Mouse (Mus musculus) heart, embryonic 13.5 days (tissue): Measurements from ENCODE around the gene Tnfrsf8. TPM values are rescaled to one million over a fixed set of nuclear protein-coding genes. Genes with fewer than 3 reads are reported as not detected.

Source experiments
- ATAC-seq: fragments of 200-750 bp; cut with Nextera tagmentation; 2 replicates; pipeline ENCODE4 v1.8.0; 2017; ENCODE audit warnings: moderate TSS enrichment; ENCODE audit not compliant: insufficient number of reproducible peaks, low FRiP score, low TSS enrichment; ENCODE audit errors: extremely low read depth
- H3K27ac ChIP-seq: fragments of 300-500 bp; sonication (generic); replicated peaks from 2 replicates; pipeline ENCODE4 v1.5.1; 2015; ENCODE audit warnings: moderate library complexity, mild to moderate bottlenecking, inconsistent platforms
- H3K27me3 ChIP-seq: fragments of 300-500 bp; sonication (generic); replicated peaks from 2 replicates; pipeline ENCODE4 v1.6.1; 2015; ENCODE audit warnings: mild to moderate bottlenecking, inconsistent platforms
- H3K36me3 ChIP-seq: fragments of 300-500 bp; sonication (generic); 2 replicates; pipeline ENCODE4 v1.6.1; 2015; ENCODE audit warnings: mild to moderate bottlenecking, inconsistent platforms
- H3K4me1 ChIP-seq: fragments of 300-500 bp; sonication (generic); 2 replicates; pipeline ENCODE4 v1.6.1; 2015; ENCODE audit warnings: inconsistent platforms
- H3K4me2 ChIP-seq: fragments of 300-500 bp; sonication (generic); 2 replicates; pipeline ENCODE4 v1.6.1; 2015; ENCODE audit warnings: inconsistent platforms, mild to moderate bottlenecking, moderate library complexity
- H3K4me3 ChIP-seq: fragments of 300-500 bp; sonication (generic); 2 replicates; pipeline ENCODE4 v1.5.1; 2015; ENCODE audit warnings: moderate library complexity, mild to moderate bottlenecking, inconsistent platforms
- H3K9ac ChIP-seq: fragments of 300-500 bp; sonication (generic); 2 replicates; pipeline ENCODE4 v1.6.1; 2015; ENCODE audit warnings: inconsistent platforms, mild to moderate bottlenecking, moderate library complexity
- H3K9me3 ChIP-seq: fragments of 300-500 bp; sonication (generic); 2 replicates; pipeline ENCODE4 v1.6.1; 2016; ENCODE audit warnings: inconsistent platforms
- WGBS: fragments of 180-500 bp; shearing (Covaris S2); methylation state at CpG from one replicate; pipeline ENCODE4 v1.1.7; 2015; ENCODE audit warnings: mixed read lengths; 5-methylcytosine and 5-hydroxymethylcytosine counted together
- polyA plus RNA-seq: library from polyadenylated mRNA; unstranded; fragments of >200 nt; fragmentation: Nextera tagmentation; extraction: Ambion mirVana; gene quantifications from 2 replicates; pipeline ENCODE4 v1.2.1, GENCODE M21; 2015

The Tnfrsf8 gene
- polyA plus RNA-seq, 1 experiment from 2014 or later: 0.07 TPM

- H3K9me3 ChIP-seq: no peaks in the 10 kb centered on the region
- 61% methylated on average over 3 of the region's 3 CpGs for WGBS
- H3K4me2 ChIP-seq: no peak overlapping the region
- no peaks in the 10 kb centered on the region for H3K4me1 ChIP-seq
- no peak overlapping the region for H3K27ac ChIP-seq
- H3K9ac ChIP-seq: no peak overlapping the region
- H3K27me3 ChIP-seq: no peaks in the 10 kb centered on the region
- no peak overlapping the region for H3K4me3 ChIP-seq
- no peak for ATAC-seq
- H3K36me3 ChIP-seq: no peaks in the 10 kb centered on the region
Measured at GRCm38 (mm10) chr4:145323631-145324030, 8.7 kb upstream of the Tnfrsf8 start.

- Histone ChIP-seq H3K9me3 (no peaks in the 10 kb centered on the region), H3K36me3 (no peaks in the 10 kb centered on the region), H3K4me1 (no peaks in the 10 kb centered on the region), H3K4me2 (no peak overlapping the region), H3K27ac (no peak overlapping the region), H3K4me3 (no peak overlapping the region), H3K27me3 (no peaks in the 10 kb centered on the region), H3K9ac (no peak overlapping the region)
- no peak for ATAC-seq
- 66% methylated on average over 5 of the region's 8 CpGs for WGBS
Measured at GRCm38 (mm10) chr4:145322995-145323627, 8.1 kb upstream of the Tnfrsf8 start.

GRCm38 (mm10) chr4:145322211-145322610, 7.2 kb upstream of the Tnfrsf8 start:
- H3K4me1 ChIP-seq: no peaks in the 10 kb centered on the region
- H3K9ac ChIP-seq: no peak overlapping the region
- 82% methylated on average over 5 of the region's 5 CpGs for WGBS
- no peak overlapping the region for H3K27ac ChIP-seq
- H3K4me2 ChIP-seq: no peak overlapping the region
- no peak for ATAC-seq
- no peaks in the 10 kb centered on the region for H3K9me3 ChIP-seq
- H3K27me3 ChIP-seq: no peaks in the 10 kb centered on the region
- H3K4me3 ChIP-seq: no peak overlapping the region
- no peaks in the 10 kb centered on the region for H3K36me3 ChIP-seq

- ATAC-seq: no peak
Measured at GRCm38 (mm10) chr4:145320624-145321023, 5.7 kb upstream of the Tnfrsf8 start.

GRCm38 (mm10) chr4:145319274-145320226, 4.6 kb upstream of the Tnfrsf8 start:
- Histone ChIP-seq H3K36me3 (no peaks in the 10 kb centered on the region), H3K4me2 (no peak overlapping the region), H3K27me3 (peaks cover 22% of the 10 kb centered on the region), H3K4me1 (no peaks in the 10 kb centered on the region), H3K4me3 (no peak overlapping the region), H3K9ac (no peak overlapping the region), H3K27ac (no peak overlapping the region), H3K9me3 (no peaks in the 10 kb centered on the region)
- ATAC-seq: no peak
- WGBS: 76% methylated on average over 4 of the region's 4 CpGs

More at GRCm38 (mm10) chr4:145320624-145321023, 5.7 kb upstream of the Tnfrsf8 start:
- no peak overlapping the region for H3K4me2 ChIP-seq
- 66% methylated on average over 4 of the region's 4 CpGs for whole genome bisulfite sequencing
- no peaks in the 10 kb centered on the region for H3K9me3 ChIP-seq
- H3K9ac ChIP-seq: no peak overlapping the region
- no peaks in the 10 kb centered on the region for H3K36me3 ChIP-seq
- no peak overlapping the region for H3K27ac ChIP-seq
- H3K4me3 ChIP-seq: no peak overlapping the region
- H3K27me3 ChIP-seq: peaks cover 11% of the 10 kb centered on the region
- H3K4me1 ChIP-seq: no peaks in the 10 kb centered on the region

- ATAC-seq: no peak
- H3K36me3 ChIP-seq: no peaks in the 10 kb centered on the region
- WGBS: 73% methylated on average over 5 of the region's 5 CpGs
Measured at GRCm38 (mm10) chr4:145316708-145317107, 1.7 kb upstream of the Tnfrsf8 start.

GRCm38 (mm10) chr4:145313966-145314365, 998 bp downstream of the Tnfrsf8 start:
- no peak overlapping the region for H3K27ac ChIP-seq
- H3K9me3 ChIP-seq: no peaks in the 10 kb centered on the region
- no peaks in the 10 kb centered on the region for H3K36me3 ChIP-seq
- H3K4me2 ChIP-seq: no peak overlapping the region
- WGBS: 72% methylated on average over 4 of the region's 4 CpGs
- peaks cover 31% of the 10 kb centered on the region for H3K27me3 ChIP-seq
- H3K4me1 ChIP-seq: no peaks in the 10 kb centered on the region
- H3K9ac ChIP-seq: no peak overlapping the region
- no peak for ATAC-seq
- no peak overlapping the region for H3K4me3 ChIP-seq

More at GRCm38 (mm10) chr4:145316708-145317107, 1.7 kb upstream of the Tnfrsf8 start:
- Histone ChIP-seq H3K4me2 (no peak overlapping the region), H3K27me3 (peaks cover 31% of the 10 kb centered on the region), H3K4me3 (no peak overlapping the region), H3K27ac (no peak overlapping the region), H3K9ac (no peak overlapping the region), H3K4me1 (no peaks in the 10 kb centered on the region), H3K9me3 (no peaks in the 10 kb centered on the region)

- ATAC-seq: no peak
- Histone ChIP-seq H3K27me3 (peaks cover 31% of the 10 kb centered on the region), H3K4me2 (no peak overlapping the region), H3K27ac (no peak overlapping the region), H3K36me3 (no peaks in the 10 kb centered on the region), H3K9me3 (no peaks in the 10 kb centered on the region), H3K9ac (no peak overlapping the region), H3K4me1 (no peaks in the 10 kb centered on the region), H3K4me3 (no peak overlapping the region)
- 68% methylated on average over 3 of the region's 3 CpGs for WGBS
Measured at GRCm38 (mm10) chr4:145313256-145313655, 1.7 kb downstream of the Tnfrsf8 start.

GRCm38 (mm10) chr4:145312530-145312929, 2.4 kb downstream of the Tnfrsf8 start:
- no peaks in the 10 kb centered on the region for H3K9me3 ChIP-seq
- no peak overlapping the region for H3K4me2 ChIP-seq
- no peaks in the 10 kb centered on the region for H3K36me3 ChIP-seq
- H3K4me3 ChIP-seq: no peak overlapping the region
- no peak overlapping the region for H3K9ac ChIP-seq
- ATAC-seq: no peak
- no peak overlapping the region for H3K27ac ChIP-seq
- 69% methylated on average over 7 of the region's 7 CpGs for WGBS
- peaks cover 31% of the 10 kb centered on the region for H3K27me3 ChIP-seq
- no peaks in the 10 kb centered on the region for H3K4me1 ChIP-seq

GRCm38 (mm10) chr4:145310859-145311258, 4.1 kb downstream of the Tnfrsf8 start:
- Histone ChIP-seq H3K36me3 (no peaks in the 10 kb centered on the region), H3K27me3 (peaks cover 23% of the 10 kb centered on the region), H3K4me2 (no peak overlapping the region), H3K4me1 (no peaks in the 10 kb centered on the region), H3K27ac (no peak overlapping the region), H3K9me3 (no peaks in the 10 kb centered on the region), H3K4me3 (no peak overlapping the region), H3K9ac (no peak overlapping the region)
- WGBS: 70% methylated on average over 2 of the region's 2 CpGs
- ATAC-seq: no peak

- WGBS: 43% methylated on average over 4 of the region's 4 CpGs
- Histone ChIP-seq H3K9me3 (no peaks in the 10 kb centered on the region), H3K27me3 (no peaks in the 10 kb centered on the region), H3K4me1 (no peaks in the 10 kb centered on the region), H3K36me3 (no peaks in the 10 kb centered on the region), H3K9ac (no peak overlapping the region), H3K27ac (no peak overlapping the region), H3K4me2 (no peak overlapping the region), H3K4me3 (no peak overlapping the region)
- ATAC-seq: no peak
Measured at GRCm38 (mm10) chr4:145306422-145306821, 8.5 kb downstream of the Tnfrsf8 start.
